Mouse (Mus musculus) lung, embryonic 15.5 days (tissue): Measurements from ENCODE around the gene Tshr. TPM values are rescaled to one million over a fixed set of nuclear protein-coding genes. Genes with fewer than 3 reads are reported as not detected.
"Not testable (repeated sequence)": the region's sequence is repeated elsewhere in the genome, so short reads cannot be mapped to it uniquely, and the experiment has no call there.

Source experiments
- ATAC-seq: fragments of 200-750 bp; cut with Nextera tagmentation; 2 replicates; pipeline ENCODE4 v1.8.0; 2017; ENCODE audit warnings: moderate number of reproducible peaks, borderline replicate concordance; ENCODE audit not compliant: low FRiP score, low TSS enrichment; ENCODE audit errors: extremely low read depth
- H3K27ac ChIP-seq: fragments of 300-500 bp; sonication (generic); 2 replicates; pipeline ENCODE4 v1.5.1; 2015; ENCODE audit warnings: moderate library complexity, mild to moderate bottlenecking, inconsistent platforms
- H3K27me3 ChIP-seq: fragments of 300-500 bp; sonication (generic); 2 replicates; pipeline ENCODE4 v1.6.1; 2015; ENCODE audit warnings: inconsistent platforms
- H3K36me3 ChIP-seq: fragments of 300-500 bp; sonication (generic); 2 replicates; pipeline ENCODE4 v1.6.1; 2015; ENCODE audit warnings: inconsistent platforms
- H3K4me1 ChIP-seq: fragments of 300-500 bp; sonication (generic); 2 replicates; pipeline ENCODE4 v1.6.1; 2015; ENCODE audit warnings: inconsistent platforms
- H3K4me2 ChIP-seq: fragments of 300-500 bp; sonication (generic); 2 replicates; pipeline ENCODE4 v1.6.1; 2015; ENCODE audit warnings: inconsistent platforms, mild to moderate bottlenecking, moderate library complexity
- H3K4me3 ChIP-seq: fragments of 300-500 bp; sonication (generic); 2 replicates; pipeline ENCODE4 v1.5.1; 2015; ENCODE audit warnings: mild to moderate bottlenecking, inconsistent platforms
- H3K9ac ChIP-seq: fragments of 300-500 bp; sonication (generic); 2 replicates; pipeline ENCODE4 v1.6.1; 2015; ENCODE audit warnings: inconsistent platforms
- H3K9me3 ChIP-seq: fragments of 300-500 bp; sonication (generic); 2 replicates; pipeline ENCODE4 v1.6.1; 2016; ENCODE audit warnings: inconsistent platforms
- WGBS: fragments of 180-500 bp; shearing (Covaris S2); methylation state at CpG from one replicate; pipeline ENCODE4 v1.1.7; 2015; 5-methylcytosine and 5-hydroxymethylcytosine counted together
- polyA plus RNA-seq: library from polyadenylated mRNA; unstranded; fragments of >200 nt; fragmentation: Nextera tagmentation; extraction: Ambion mirVana; gene quantifications from 2 replicates; pipeline ENCODE4 v1.2.1, GENCODE M21; 2015

The Tshr gene
- 0.14 and 0.17 TPM in 2 replicates for polyA plus RNA-seq

DNA sequence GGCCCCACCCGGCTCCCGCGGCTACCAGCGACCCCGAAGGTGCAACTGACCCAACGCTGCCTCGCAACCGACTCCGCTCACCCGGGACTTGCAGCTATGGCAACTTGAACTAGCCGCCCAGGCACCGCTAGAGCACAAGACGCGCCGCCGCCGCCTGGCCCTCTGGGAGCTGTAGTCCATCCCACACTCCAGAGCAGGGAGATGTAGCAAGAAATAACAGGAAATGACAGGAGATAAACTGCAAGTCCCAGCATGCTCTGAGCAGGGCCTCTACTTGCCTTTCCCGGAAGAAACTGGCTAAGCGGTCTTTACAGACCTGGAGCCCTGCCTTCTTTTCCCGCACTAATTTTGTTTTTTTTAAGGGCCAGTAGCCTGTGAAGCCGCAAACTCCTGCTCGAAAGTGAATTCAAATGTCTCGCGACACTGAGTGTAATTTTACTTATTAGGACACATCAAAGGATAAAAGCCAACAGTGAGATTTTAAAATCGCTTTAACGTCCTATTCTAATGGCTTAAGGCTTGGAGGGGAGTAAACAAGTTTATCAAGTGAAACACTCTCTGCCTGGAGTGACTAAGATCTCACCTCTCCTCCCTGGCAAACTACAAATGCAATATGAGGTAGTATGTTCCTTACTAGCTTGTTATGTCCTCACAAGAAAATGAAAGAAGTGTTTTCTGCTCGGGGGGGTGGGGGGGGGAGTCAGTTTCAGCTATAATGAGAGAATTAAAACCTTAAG, at the start of gene Tshr, which contains the start of gene Cep128:
Tshr (plus strand) TSS at position 283 of the 737 bp plus-strand sequence.
Cep128 (minus strand) TSS at position 129 of the 737 bp plus-strand sequence.
- H3K4me3 ChIP-seq = peak within 1 kb of the TSS; percentile 58

GRCm38 (mm10) chr12:91338656-91339055, 45.7 kb upstream of the Tshr start:
- H3K36me3 ChIP-seq, H3K4me1 ChIP-seq, H3K9me3 ChIP-seq, ATAC-seq, H3K4me3 ChIP-seq, H3K27ac ChIP-seq, H3K4me2 ChIP-seq, H3K9ac ChIP-seq, H3K27me3 ChIP-seq: not testable (repeated sequence)
- 93% methylated on average over 13 of the region's 13 CpGs for WGBS

More for the DNA sequence above, at the start of gene Tshr, which contains the start of gene Cep128:
- Histone ChIP-seq H3K9ac (peak within 1 kb of the TSS; percentile 56), H3K9me3 (no peaks in the 10 kb centered on the region), H3K27me3 (no peaks in the 10 kb centered on the region), H3K4me1 (peaks cover 5% of the 10 kb centered on the region), H3K36me3 (no peaks in the 10 kb centered on the region), H3K4me2 (peak within 1 kb of the TSS; percentile 90), H3K27ac (no peak within 1 kb of the TSS)
- WGBS = 3% methylated on average over 27 of the region's 27 CpGs
- peak; percentile 100 for ATAC-seq

GRCm38 (mm10) chr12:91353783-91354182, 30.6 kb upstream of the Tshr start:
- H3K4me3 ChIP-seq = no peak overlapping the region
- no peak overlapping the region for H3K27ac ChIP-seq
- ATAC-seq = no peak
- H3K4me1 ChIP-seq = no peaks in the 10 kb centered on the region
- H3K9me3 ChIP-seq = no peaks in the 10 kb centered on the region
- WGBS = 81% methylated on average over 8 of the region's 8 CpGs
- H3K27me3 ChIP-seq = no peaks in the 10 kb centered on the region
- H3K36me3 ChIP-seq = no peaks in the 10 kb centered on the region
- H3K4me2 ChIP-seq = no peak overlapping the region
- H3K9ac ChIP-seq = no peak overlapping the region

DNA sequence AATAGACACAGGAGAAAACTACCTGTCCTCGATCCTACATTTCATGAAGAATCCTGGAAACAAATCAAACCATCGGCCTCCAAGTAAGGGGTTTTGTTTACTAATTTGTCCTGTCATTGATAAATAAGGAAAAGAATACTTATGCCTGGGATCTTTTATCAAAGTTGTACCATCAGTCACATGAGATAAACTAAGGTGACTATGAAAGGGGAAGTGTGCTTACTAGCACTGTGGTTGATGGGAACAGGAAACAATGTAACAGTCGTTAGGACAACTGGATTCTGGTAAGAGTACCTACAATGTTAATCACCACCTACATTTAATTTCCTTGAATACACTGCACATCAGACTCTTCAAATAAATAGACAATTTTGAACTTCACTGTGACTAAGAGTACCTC, 15.2 kb upstream of the Tshr start:
- Histone ChIP-seq H3K27ac (no peak overlapping the region), H3K27me3 (no peaks in the 10 kb centered on the region), H3K4me3 (no peak overlapping the region), H3K36me3 (peaks cover 1% of the 10 kb centered on the region; the same call in 1 of the 2 replicates), H3K4me1 (no peaks in the 10 kb centered on the region), H3K9ac (no peak overlapping the region), H3K4me2 (no peak overlapping the region), H3K9me3 (no peaks in the 10 kb centered on the region)
- ATAC-seq = no peak
- WGBS = 75% methylated on average over 3 of the region's 3 CpGs

GRCm38 (mm10) chr12:91383516-91384264, 673 bp upstream of the Tshr start:
- Histone ChIP-seq H3K4me2 (peak overlapping the region; percentile 90), H3K4me1 (peaks cover 5% of the 10 kb centered on the region), H3K4me3 (peak overlapping the region; percentile 58), H3K9ac (peak overlapping the region; percentile 56), H3K9me3 (no peaks in the 10 kb centered on the region), H3K36me3 (no peaks in the 10 kb centered on the region), H3K27ac (no peak overlapping the region), H3K27me3 (no peaks in the 10 kb centered on the region)
- ATAC-seq = peak; percentile 60
- WGBS = 2% methylated on average over 22 of the region's 22 CpGs

GRCm38 (mm10) chr12:91400232-91401048, 16.1 kb downstream of the Tshr start:
- H3K9ac ChIP-seq = peak overlapping the region; percentile 28; the same call in 1 of the 2 replicates
- ATAC-seq = peak; percentile 91
- under 1% methylated on average over 38 of the region's 38 CpGs for WGBS
- 0 out of 2 replicates have a peak, but pooled peaks cover 7% of the 10 kb centered on the region for H3K4me1 ChIP-seq
- H3K9me3 ChIP-seq = no peaks in the 10 kb centered on the region
- no peaks in the 10 kb centered on the region for H3K36me3 ChIP-seq
- H3K27me3 ChIP-seq = peaks cover 12% of the 10 kb centered on the region; the same call in 1 of the 2 replicates
- peak overlapping the region; percentile 46 for H3K4me3 ChIP-seq
- peak overlapping the region; percentile 83 for H3K4me2 ChIP-seq
- no peak overlapping the region for H3K27ac ChIP-seq

GRCm38 (mm10) chr12:91401049-91401352, 16.6 kb downstream of the Tshr start:
- H3K36me3 ChIP-seq = no peaks in the 10 kb centered on the region
- WGBS = 10% methylated on average over 12 of the region's 12 CpGs
- H3K4me2 ChIP-seq = peak overlapping the region; percentile 83
- H3K9ac ChIP-seq = no peak overlapping the region
- ATAC-seq = peak; percentile 28; the same call in 1 of the 2 replicates
- no peaks in the 10 kb centered on the region for H3K9me3 ChIP-seq
- H3K27me3 ChIP-seq = peaks cover 12% of the 10 kb centered on the region; the same call in 1 of the 2 replicates
- H3K4me1 ChIP-seq = 0 out of 2 replicates have a peak, but pooled peaks cover 7% of the 10 kb centered on the region
- peak overlapping the region; percentile 46 for H3K4me3 ChIP-seq
- H3K27ac ChIP-seq = no peak overlapping the region

- H3K9ac ChIP-seq = no peak overlapping the region
- H3K36me3 ChIP-seq = no peaks in the 10 kb centered on the region
- H3K27me3 ChIP-seq = no peaks in the 10 kb centered on the region
- H3K4me3 ChIP-seq = no peak overlapping the region
- H3K27ac ChIP-seq = no peak overlapping the region
- WGBS = 79% methylated on average over 4 of the region's 4 CpGs
- no peaks in the 10 kb centered on the region for H3K9me3 ChIP-seq
- no peaks in the 10 kb centered on the region for H3K4me1 ChIP-seq
- no peak overlapping the region for H3K4me2 ChIP-seq
- ATAC-seq = no peak
Observed at GRCm38 (mm10) chr12:91410306-91410705, 25.9 kb downstream of the Tshr start.

DNA sequence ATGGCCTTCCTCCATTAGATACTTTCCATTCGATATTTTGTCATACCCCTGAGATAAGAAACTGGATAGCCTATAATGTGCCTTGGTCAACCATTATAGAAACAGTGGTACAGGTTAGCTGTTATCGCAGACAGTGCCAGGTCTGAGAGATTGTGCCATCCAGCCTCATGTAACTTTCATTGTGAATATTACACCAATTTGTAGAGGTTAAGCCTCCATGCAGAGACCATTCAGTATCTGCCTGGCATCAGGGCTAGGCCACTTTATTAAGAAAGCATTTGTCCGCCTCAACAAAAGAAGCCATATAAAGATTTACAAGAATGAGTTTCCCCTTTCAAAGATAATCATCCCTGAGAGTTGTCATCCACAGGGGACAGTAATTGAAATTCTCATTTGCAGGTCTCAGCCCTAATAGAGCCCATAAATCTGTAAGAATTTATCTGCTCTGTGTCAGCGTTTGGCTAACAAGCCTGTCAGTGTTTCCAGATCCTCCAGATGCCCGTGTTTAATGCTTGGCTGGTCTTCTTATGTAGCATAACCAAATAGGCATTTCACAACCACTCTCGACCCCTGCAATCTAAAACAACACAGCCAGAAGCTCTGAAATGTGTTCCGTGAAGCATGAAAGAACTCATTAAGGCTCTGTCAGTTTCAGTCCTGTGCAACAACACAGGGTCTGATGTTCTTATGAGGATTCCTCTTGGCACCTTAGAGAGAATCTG, 28.3 kb downstream of the Tshr start:
- no peaks in the 10 kb centered on the region for H3K9me3 ChIP-seq
- no peak overlapping the region for H3K4me3 ChIP-seq
- no peaks in the 10 kb centered on the region for H3K36me3 ChIP-seq
- 66% methylated on average over 7 of the region's 7 CpGs for WGBS
- H3K4me1 ChIP-seq = no peaks in the 10 kb centered on the region
- no peak overlapping the region for H3K4me2 ChIP-seq
- H3K27ac ChIP-seq = no peak overlapping the region
- no peak overlapping the region for H3K9ac ChIP-seq
- H3K27me3 ChIP-seq = no peaks in the 10 kb centered on the region
- ATAC-seq = no peak

- no peak overlapping the region for H3K4me3 ChIP-seq
- no peaks in the 10 kb centered on the region for H3K36me3 ChIP-seq
- H3K9ac ChIP-seq = no peak overlapping the region
- no peaks in the 10 kb centered on the region for H3K4me1 ChIP-seq
- no peak overlapping the region for H3K4me2 ChIP-seq
- no peaks in the 10 kb centered on the region for H3K27me3 ChIP-seq
- ATAC-seq = no peak
- 56% methylated on average over 6 of the region's 6 CpGs for WGBS
- no peak overlapping the region for H3K27ac ChIP-seq
- H3K9me3 ChIP-seq = no peaks in the 10 kb centered on the region
Observed at GRCm38 (mm10) chr12:91415112-91415511, 30.7 kb downstream of the Tshr start.

GRCm38 (mm10) chr12:91416828-91417227, 32.5 kb downstream of the Tshr start:
- Histone ChIP-seq H3K27me3 (no peaks in the 10 kb centered on the region), H3K27ac (no peak overlapping the region), H3K4me1 (no peaks in the 10 kb centered on the region), H3K36me3 (no peaks in the 10 kb centered on the region), H3K4me2 (no peak overlapping the region), H3K9me3 (no peaks in the 10 kb centered on the region), H3K4me3 (no peak overlapping the region), H3K9ac (no peak overlapping the region)
- no peak for ATAC-seq
- WGBS = 95% methylated on average over 7 of the region's 7 CpGs
